Mouse (Mus musculus) spleen, postnatal 4 days (tissue): ENCODE measurements around the gene Serpina11.
"Not testable (repeated sequence)": the region's sequence is repeated elsewhere in the genome, so short reads cannot be mapped to it uniquely, and the experiment has no call there.

Experiments used
- DNase-seq, 2 experiments: peaks; one replicate each; pipeline ENCODE4 v3.0.0; 2022; ENCODE audit warnings: low spot score in 2 of 2

Serpina11 gene

DNA sequence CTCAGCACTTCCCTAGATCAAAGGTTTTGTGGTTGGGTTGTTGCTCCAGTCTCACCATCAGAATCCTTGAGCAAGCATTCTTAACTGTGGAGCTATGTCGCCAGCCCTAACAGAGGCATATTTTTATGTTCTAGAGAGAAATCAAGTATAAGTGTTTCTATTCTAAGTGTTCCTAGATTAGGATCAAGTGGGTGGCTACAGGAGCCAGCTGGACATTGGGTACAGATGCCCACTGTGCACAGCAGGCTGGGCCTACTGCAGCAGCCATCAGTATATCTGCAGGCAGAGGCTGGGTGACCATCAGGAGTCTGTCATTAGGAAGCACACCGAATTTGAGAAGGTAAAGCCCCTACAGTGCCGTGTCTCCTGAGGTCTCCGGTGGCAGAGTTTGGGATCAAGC is 18.7 kb downstream of the Serpina11 start:
- no peak for DNase-seq

DNA sequence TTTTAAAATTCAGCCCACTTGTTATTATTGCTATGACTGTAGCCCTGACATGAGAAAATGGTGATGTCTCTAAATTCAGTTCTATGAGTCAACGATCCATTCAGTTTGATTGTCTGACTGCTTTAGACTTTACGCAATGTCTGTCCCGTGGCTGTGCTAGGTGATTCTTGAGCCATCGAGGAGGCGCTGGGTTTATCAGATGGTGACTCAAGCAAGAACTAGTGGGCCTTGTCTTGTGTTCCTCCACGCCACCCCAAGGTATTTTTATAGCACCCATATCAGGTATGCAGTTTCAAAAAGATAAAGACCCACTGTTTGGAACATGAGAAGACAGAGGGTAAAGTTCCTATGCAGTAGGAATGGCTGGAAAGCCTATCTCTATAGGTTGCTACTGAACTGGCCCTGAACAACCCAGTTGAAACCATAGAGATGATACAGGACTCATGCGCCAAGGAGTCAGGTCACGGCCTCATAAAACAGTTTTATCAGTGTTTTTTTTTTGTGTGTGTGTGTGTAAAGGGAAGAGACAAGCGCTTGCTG is 20.1 kb downstream of the Serpina11 start:
- DNase-seq = no peak

DNA sequence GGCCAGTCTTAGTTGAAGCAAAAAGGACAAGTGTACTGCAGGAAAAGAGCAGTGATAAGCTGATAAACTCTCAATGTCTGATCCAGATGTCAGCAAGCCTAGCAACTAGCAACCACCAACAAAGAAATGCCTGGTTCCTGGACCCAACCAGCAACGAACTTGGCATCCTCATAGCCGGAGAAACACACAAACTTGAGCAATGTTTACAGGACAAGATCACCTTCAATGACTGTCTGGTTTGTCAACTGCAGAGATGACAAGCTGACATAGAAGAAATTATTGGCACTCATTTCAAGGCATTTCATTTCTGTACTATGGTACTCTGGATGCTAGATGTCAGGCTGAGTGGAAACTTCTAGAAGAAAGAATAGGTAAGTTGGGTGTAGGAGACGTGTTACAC is 23.0 kb downstream of the Serpina11 start:
- no peak for DNase-seq

DNA sequence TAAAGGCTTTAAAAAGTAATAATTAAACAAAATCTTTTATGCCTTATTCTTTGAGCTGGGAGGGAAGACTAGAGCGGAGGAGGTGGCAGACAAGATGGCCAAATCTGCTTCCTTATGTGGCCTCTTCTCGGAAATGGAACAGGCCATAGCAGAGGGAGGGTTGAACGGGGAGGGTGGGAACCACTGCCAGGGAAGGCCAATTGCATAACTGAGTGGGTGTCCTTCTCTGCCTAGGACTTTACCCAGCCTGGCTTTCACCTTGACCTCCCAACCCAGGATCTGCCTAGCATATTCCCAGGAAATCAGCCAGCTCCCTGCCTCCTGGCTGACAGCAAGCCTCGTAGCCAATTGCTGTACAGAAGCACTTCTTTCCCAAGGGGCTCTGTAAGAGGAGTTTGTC is 26.5 kb downstream of the Serpina11 start:
- no peak for DNase-seq

DNA sequence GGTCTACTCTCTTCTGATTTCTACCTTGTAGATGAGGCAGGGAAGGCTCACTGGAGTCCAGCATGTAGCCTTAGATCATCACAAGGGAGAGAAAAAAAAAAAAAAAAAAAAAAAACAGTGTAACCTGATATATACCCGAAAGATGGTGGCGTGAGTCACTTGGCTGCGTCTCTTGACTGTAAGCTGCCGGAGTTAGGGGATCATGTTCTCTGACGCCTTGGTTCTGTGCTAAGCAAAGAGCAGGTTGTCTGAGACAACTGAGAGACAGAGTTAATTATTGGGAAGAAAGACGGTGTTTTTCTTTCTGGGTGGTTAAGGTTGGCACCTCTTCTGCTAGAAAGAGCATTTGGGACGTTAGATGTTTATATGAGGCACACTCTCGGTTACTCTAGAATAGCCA is 26.9 kb downstream of the Serpina11 start:
- no peak for DNase-seq

DNA sequence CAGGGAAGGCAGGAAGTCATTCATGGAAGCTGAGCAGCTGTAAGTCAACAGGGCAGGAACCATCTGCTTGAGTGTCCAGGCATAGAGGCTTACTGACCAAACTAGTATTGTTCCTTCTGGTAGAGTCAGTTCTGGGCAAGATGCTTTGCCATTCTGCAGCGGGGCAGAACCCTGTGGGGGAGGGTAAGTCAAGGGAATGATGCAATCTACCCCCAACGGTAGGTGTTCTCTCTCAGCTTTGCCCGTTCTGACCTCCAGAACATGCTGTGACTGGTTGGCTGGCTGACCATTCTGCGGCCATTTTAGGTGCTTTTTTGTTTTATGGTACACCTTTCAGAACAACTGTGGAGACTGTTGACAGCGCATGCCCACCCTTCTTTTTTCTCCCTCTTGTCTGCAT is 27.4 kb downstream of the Serpina11 start:
- no peak for DNase-seq

DNA sequence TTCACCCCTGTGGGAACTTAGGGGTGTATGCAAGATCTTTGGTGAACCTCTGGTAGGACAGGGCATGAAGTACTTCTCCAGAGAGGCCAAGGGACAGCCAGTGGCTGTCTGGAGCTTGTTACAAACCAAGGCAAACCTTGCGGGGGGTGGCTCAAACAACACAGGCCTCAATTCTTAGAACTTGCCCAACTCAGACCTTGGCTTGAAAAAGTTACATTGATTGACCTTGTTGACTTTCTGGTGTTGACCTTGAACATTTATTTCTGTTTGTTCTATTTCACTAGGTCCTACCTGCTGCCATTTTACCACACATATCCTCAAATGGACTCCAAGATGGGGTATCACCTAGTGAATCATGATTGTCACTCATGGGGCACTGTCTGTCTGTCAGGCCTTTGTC is 28.0 kb downstream of the Serpina11 start:
- DNase-seq = no peak

DNA sequence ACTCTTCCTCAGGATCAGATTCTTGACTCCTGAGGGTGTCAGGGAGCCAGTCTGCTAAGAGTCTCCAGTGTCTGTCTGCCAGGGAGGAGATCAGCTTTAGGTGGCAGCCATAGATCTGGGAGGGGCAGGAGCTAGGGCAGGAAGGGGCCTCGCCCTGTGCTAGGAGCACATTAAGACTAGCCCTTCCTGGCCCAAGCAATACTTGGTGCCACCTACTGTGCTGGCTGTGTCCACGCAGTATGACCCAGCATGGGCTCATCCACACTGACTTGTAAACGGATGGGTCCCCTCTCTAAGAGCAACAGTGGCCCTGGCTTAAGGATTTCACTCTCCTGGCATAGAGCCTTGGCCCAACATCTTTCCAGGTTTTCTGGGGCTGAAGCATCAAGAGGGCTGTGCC is 31.0 kb downstream of the Serpina11 start, which contains the start of gene Serpina1e:
Gene Serpina1e, minus strand, starts transcription at position 178 of the 400 bp plus-strand sequence.
- no peak for DNase-seq

DNA sequence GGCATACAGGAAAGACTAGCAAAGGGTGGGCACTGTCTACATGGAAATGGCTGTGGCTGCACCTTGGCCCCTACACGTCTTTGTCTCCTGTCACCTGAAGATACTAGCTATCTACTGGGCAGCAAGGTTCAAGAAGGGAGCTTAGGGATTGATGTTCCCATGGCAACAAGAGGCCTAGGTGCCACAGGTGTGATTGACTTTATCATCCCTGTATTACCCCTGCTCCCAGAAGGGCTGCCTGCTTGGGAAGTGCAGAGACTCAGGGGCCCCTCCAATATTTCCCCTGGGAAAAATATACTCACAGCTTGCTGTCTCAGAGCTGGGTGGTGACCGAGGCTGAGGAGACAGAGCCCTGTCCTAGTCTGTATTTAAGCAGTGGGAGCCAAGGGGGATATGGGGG is 33.2 kb downstream of the Serpina11 start:
- DNase-seq = not testable (repeated sequence)

DNA sequence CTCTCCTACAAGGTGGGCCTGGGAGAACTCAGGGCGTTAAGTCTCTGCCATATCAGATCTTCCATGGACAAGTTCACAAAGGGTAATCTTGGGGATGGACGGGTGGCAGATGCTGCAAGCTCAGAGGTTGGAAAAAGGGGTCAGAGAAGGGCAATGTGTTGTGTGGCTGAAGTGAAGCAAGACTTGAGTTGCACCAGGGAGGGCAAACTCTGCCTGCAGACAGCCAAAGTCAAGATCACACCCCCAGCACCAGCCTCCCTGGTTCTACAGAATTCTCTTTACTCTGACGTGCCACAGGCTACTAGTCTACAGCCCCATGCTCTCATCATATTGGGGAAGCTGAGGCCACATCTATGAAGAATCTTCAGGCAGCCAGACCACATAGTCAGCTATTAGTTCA is 36.8 kb downstream of the Serpina11 start:
- DNase-seq = not testable (repeated sequence)

DNA sequence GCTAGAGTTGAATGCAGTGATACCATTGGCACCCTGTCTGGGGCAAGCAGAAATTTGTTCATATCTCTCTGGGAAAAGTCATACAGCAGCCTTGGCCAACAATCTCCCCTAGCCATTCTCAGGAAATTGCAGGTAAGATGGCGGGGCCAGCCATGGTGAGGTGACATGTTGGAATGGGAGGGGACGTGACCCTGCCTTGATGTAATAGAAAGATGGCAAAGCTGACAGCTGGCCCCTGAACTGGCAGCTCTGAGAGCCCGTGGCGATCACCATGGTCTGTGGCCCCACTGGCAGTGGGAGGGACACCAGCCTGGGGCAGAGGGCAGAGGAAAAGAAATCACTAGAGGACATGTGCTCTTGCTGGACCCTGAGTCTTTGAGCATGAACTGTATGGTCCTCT is 43.5 kb downstream of the Serpina11 start:
- DNase-seq = no peak
